Mouse (Mus musculus) urinary bladder, postnatal 25 days (tissue): Measurements from ENCODE around the gene Mrpl55.

Experiments
- DNase-seq: peaks from one replicate; pipeline ENCODE4 v3.0.0; 2022; ENCODE audit warnings: low spot score

Gene Mrpl55

DNA sequence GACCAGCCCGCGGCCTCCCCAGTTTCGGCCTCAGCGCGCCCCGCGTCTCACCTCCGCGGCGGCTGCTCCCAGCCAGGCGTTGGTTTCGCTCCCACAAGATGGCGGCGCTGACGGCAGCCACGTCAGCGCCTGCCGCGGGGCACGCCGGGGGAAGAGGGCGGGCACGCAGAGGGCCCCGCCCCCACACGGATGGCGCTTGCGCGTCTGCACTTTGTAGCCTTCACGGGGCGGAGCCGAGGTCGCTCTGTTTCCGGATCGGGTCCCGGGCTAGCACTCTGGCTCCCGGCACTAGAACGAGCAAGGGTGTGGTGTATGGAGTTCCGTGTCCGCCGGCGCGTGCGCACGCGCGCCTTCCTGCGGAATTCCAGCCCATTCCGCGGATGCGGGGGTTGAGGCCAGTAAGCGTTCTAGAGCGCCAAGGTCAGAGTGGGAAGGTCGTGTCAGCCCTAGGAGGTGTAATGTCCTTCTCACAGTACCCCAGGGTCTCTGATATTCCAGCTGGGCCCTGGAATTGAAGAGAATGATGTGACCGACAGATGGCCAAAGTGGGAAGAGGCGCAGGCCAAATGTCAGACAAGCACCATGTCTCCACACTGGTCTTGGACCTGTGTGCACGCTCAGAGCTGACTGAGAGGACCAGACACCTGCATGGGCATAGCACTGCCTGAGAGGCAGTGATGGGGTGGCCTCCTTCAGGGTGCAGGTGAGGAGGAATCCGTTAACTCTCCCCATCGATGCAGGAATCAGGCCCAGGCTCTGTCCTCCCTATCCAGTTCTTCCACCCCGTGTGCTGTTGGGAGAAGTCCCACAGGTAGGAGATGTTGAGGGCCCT is 26.1 kb downstream of the Mrpl55 start, which contains the start of gene Arf1:
Gene Arf1, minus strand, starts transcription at position 149 of the 832 bp plus-strand sequence.
- peak; percentile 96 for DNase-seq

GRCm38 (mm10) chr11:59230144-59230760 is 28.0 kb downstream of the Mrpl55 start:
- peak; percentile 64 for DNase-seq

DNA sequence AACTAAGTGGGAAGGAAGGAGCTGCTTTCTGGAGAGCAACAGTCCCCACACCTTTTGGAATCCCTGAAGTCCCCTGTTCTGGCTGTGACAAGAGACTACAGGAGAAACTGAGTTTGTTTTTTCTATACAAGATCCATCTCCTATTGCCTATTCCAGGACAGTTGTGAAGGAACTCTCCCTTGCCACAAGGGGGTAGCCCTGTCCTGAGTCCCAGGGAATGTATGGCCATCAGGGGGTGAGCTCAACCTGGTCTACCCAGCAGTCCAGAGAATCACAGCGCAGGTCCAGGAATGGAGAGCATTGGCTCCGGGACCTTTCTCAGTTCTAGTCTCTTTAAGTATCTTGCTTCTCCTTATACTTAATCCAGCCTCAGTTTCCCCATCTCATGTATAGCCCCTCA is 30.5 kb downstream of the Mrpl55 start:
- no peak for DNase-seq

DNA sequence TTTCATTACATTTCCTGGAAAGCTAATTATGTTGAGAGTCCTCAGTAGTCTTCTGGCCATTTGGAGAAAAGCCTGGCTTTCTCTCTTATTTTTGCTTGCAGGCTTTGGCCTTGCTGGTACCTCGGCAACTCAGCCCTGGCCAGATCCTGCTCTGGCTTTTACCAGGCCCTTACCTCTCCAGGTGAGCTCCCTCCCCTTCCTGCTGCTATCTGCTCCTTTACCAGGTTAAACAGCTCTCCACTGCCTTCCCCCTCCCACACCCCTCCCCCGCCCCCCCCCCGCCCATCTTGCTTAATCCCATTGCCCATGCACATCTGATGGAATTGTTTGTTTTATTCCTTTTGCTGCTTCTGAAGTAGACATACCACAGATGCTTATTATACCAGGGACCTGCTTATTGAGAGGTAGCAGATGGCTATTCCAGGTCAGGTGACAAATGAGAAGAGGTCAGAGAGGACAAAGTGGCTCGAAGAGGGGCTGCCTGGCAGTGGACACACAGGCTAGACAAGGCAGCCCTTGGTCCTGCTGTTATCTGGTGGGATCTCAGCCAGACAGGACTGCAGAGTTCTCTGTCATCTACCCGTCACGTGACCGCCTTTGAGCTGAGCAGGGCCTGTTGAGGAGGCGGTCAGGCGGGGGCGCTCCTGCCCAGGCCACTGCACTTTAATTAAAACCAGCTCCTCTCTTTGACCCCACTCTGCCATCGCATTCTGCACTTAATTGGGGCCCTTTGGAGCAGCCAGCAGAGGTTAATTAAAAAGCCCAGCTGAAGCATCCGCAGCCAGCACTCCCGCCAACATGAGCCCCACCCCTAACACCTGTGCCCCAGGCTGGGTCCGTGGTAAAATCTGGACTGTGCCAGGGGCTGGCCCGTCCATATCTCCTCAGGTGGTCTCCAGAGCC is 36.5 kb downstream of the Mrpl55 start:
- DNase-seq: peak; percentile 57

DNA sequence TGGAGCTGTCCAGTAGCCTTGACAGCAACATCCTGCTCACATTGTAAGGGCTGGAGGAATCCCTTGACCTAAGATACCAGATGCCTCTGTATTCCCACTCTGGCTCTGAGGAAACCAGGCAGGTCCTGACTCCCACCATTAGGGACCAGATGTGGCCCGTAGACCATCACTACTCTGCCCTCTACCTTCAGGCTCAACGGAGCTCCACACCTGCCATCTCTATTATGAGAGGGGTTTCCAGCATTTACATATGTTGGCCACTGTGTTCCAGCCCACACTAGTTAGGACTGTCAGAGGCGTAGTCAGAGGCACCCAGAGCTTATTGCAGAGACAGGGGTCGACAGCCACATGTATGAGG is 37.1 kb downstream of the Mrpl55 start:
- no peak for DNase-seq

DNA sequence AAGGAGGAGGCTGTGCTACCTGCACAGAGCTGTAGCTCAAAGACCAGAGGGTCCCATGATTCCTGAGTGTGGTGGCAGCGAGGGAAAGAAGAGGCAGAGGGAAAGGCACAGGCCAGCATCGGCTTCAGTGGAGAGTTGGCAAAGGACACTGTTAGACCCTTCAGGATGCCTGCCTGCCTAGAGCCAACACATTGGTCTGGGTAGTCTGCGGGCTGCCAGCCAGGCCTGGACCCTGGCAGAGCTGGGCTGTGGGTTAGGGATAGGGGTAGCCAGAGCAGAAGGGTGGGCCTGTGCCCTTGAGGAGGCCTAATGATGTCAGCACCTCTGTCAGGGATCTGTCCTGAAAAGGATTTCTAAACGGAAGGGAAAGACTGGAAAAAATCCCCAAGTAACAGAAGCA is 37.5 kb downstream of the Mrpl55 start:
- DNase-seq: no peak

- DNase-seq: no peak
Measured at GRCm38 (mm10) chr11:59241841-59242240, 39.6 kb downstream of the Mrpl55 start.

- DNase-seq: no peak
Measured at GRCm38 (mm10) chr11:59243856-59244255, 41.6 kb downstream of the Mrpl55 start.

DNA sequence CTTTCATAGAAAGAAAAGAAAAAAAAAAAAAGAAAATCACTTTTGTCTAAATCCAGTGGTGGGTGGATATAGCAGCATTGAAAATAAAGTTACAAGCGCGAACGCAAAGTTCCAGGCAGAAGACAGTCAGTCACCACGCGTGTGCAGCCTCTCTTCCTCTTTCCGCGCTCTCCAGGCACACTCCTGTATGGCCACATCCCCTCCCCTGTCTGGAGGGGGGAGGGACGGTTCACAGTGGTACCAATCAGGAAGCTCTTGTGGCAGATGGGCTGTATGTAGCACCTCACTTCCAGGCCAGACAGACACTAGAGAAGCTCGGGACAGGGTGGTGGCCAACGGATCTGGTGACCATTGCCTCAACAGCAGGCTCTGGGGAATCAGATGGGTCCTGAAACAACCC is 45.8 kb downstream of the Mrpl55 start:
- DNase-seq: no peak
